Mouse (Mus musculus) WW6 (cell line): ENCODE measurements around the gene Cym.

ENCODE experiments used
- DNase-seq: peaks from one replicate; pipeline ENCODE4 v3.0.0-alpha.2; 2013; ENCODE audit warnings: low read depth, low spot score

The Cym gene

GRCm38 (mm10) chr3:107221608-107222007, at the start of gene Cym:
Gene Cym, minus strand, starts transcription at chr3:107221732.
- no peak for DNase-seq

GRCm38 (mm10) chr3:107266814-107267345, 45.3 kb upstream of the Cym start:
- no peak for DNase-seq

- no peak for DNase-seq
These were observed 40.3 kb upstream of the Cym start for GRCm38 (mm10) chr3:107261851-107262165.

- no peak for DNase-seq
These were observed 39.7 kb upstream of the Cym start for GRCm38 (mm10) chr3:107260956-107261850.

GRCm38 (mm10) chr3:107257924-107258323, 36.4 kb upstream of the Cym start:
- DNase-seq: no peak

GRCm38 (mm10) chr3:107256724-107257123, 35.2 kb upstream of the Cym start:
- no peak for DNase-seq

GRCm38 (mm10) chr3:107255992-107256391, 34.5 kb upstream of the Cym start:
- DNase-seq: no peak

GRCm38 (mm10) chr3:107253925-107254324, 32.4 kb upstream of the Cym start:
- no peak for DNase-seq

- DNase-seq: no peak
These were observed 30.5 kb upstream of the Cym start for GRCm38 (mm10) chr3:107252035-107252434.

GRCm38 (mm10) chr3:107250320-107250719, 28.8 kb upstream of the Cym start:
- no peak for DNase-seq

GRCm38 (mm10) chr3:107249042-107249441, 27.5 kb upstream of the Cym start:
- no peak for DNase-seq

GRCm38 (mm10) chr3:107246876-107247275, 25.3 kb upstream of the Cym start:
- DNase-seq: no peak

GRCm38 (mm10) chr3:107241389-107242094, 20.0 kb upstream of the Cym start:
- DNase-seq: no peak

- no peak for DNase-seq
These were observed 18.1 kb upstream of the Cym start, which contains the start of gene Prok1 for GRCm38 (mm10) chr3:107239607-107240006. Gene Prok1, minus strand, starts transcription at chr3:107239707.

GRCm38 (mm10) chr3:107238471-107238980, 17.0 kb upstream of the Cym start:
- no peak for DNase-seq

- no peak for DNase-seq
These were observed 16.5 kb upstream of the Cym start for GRCm38 (mm10) chr3:107238051-107238450.

- DNase-seq: no peak
These were observed 12.4 kb upstream of the Cym start for GRCm38 (mm10) chr3:107233945-107234344.

- peak; percentile 48 for DNase-seq
These were observed 11.8 kb upstream of the Cym start for GRCm38 (mm10) chr3:107233351-107233813.

- DNase-seq: no peak
These were observed 9.7 kb upstream of the Cym start for GRCm38 (mm10) chr3:107231202-107231601.

- DNase-seq: no peak
These were observed 9.0 kb upstream of the Cym start, which contains the start of gene A630076J17Rik for GRCm38 (mm10) chr3:107230527-107230926. Gene A630076J17Rik, plus strand, starts transcription at chr3:107230614.

GRCm38 (mm10) chr3:107229822-107230221, 8.3 kb upstream of the Cym start:
- no peak for DNase-seq

- DNase-seq: no peak
These were observed 7.7 kb upstream of the Cym start for GRCm38 (mm10) chr3:107229221-107229620.
